In the genomic region with DNA sequence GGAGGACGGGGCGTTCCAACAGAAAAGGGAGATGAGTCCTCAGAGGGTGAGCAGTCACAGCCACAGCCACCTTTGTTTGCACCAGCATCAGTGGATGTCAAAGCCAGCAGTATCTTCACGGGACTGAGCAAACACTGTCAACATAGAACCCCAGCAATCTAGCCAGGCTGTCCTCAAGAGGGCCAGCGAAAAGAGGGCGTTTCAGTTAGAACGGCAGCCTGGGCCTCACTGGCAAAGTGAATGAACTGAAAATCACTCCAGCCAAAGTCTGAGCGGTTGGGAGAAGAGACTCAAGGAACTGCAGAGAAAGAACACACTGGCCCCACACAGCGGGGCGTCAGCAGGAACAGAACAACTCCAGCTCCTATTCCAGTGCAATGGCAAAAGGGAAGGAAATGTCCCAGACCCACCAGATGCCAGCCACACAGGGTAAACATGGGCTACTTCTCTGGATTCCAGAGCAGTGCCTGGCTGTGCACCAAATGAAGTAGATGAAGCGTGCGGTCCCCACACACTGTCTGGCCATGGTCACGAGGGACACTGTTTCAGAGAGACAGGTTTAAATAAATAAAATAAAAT, we compare ENCODE assay signal across 9 mouse cellular contexts. TPM values are rescaled to one million over a fixed set of nuclear protein-coding genes. Genes with fewer than 3 reads are reported as not detected.
DNase-seq lines count a peak whose midpoint lies in the region; ATAC-seq lines count a peak whose summit lies in the region.
"Had no signal": no experiment of that assay in that cellular context is flagged by ENCODE, and none has a peak within 500 bp of the region (broad histone marks: within the 10 kb centered on the region; RNA-seq: fewer than 3 reads in every experiment).

No protein-coding gene starts in this region.

- no peak overlapping the region for H3K9ac ChIP-seq in liver, embryonic 12.5 days

- H3K4me1 ChIP-seq in limb, embryonic 10.5 days = peaks cover 53% of the 10 kb centered on the region
- H3K4me1 ChIP-seq in liver, embryonic 12.5 days = peaks cover 8% of the 10 kb centered on the region; the same call in 1 of the 2 replicates

- no peak for ATAC-seq in liver, embryonic 12.5 days

- no peaks in the 10 kb centered on the region for H3K9me3 ChIP-seq in limb, embryonic 10.5 days (replicated peaks)
- no peaks in the 10 kb centered on the region for H3K9me3 ChIP-seq in liver, embryonic 12.5 days (replicated peaks)

- H3K27ac ChIP-seq in limb, embryonic 10.5 days = 0 out of 2 replicates have a peak overlapping the region, but pooled peaks have one; percentile 66
- no peak overlapping the region; the same call in 1 of the 2 replicates for H3K27ac ChIP-seq in liver, embryonic 12.5 days

- peaks cover 59% of the 10 kb centered on the region for H3K36me3 ChIP-seq in limb, embryonic 10.5 days
- peaks cover 35% of the 10 kb centered on the region for H3K36me3 ChIP-seq in liver, embryonic 12.5 days

- H3K4me2 ChIP-seq in liver, embryonic 12.5 days = no peak overlapping the region

- no peaks in the 10 kb centered on the region for H3K27me3 ChIP-seq in limb, embryonic 10.5 days (ENCODE audit: low read depth, poor library complexity, severe bottlenecking)
- no peaks in the 10 kb centered on the region for H3K27me3 ChIP-seq in liver, embryonic 12.5 days (replicated peaks)

- peak; percentile 42 for DNase-seq in gastrocnemius, adult 18-20 months (ENCODE audit: low spot score)
- DNase-seq in gastrocnemius, postnatal 10 days = no peak
- peak; percentile 67 to 72 for DNase-seq in right cerebral cortex, postnatal 10 days (ENCODE audit: low spot score in 2 of 2)
- no peak for DNase-seq in right cerebral cortex, postnatal 4 days
- no peak for DNase-seq in limb, embryonic 10.5 days (ENCODE audit: low spot score)
- DNase-seq in ovary, postnatal 14 days (ENCODE audit: low spot score) = no peak
- no peak for DNase-seq in kidney, adult 11 months

- WGBS in limb, embryonic 10.5 days = 89% methylated on average over 12 of the region's 12 CpGs
- 75% methylated on average over 12 of the region's 12 CpGs for WGBS in liver, embryonic 12.5 days (ENCODE audit: insufficient replicate concordance)

- H3K4me3 ChIP-seq in limb, embryonic 10.5 days = no peak overlapping the region
- H3K4me3 ChIP-seq in liver, embryonic 12.5 days = no peak overlapping the region
- H3K4me3 ChIP-seq: erythroblast, embryonic 14.5 days had no signal

RNA-seq across cellular contexts. Expression of a gene that starts 55.6 kb away (rescaled TPM):
- total RNA-seq in gastrocnemius, adult 18-20 months (2021) = under 1 TPM; 0.37 to 0.81 TPM
- 1 to 10 TPM in 1 of 2 experiments, under 1 TPM in 1; 0.70 to 1.4 TPM for total RNA-seq in gastrocnemius, postnatal 10 days (2021)
- polyA plus RNA-seq in limb, embryonic 10.5 days (2016; fragmentation: Nextera tagmentation; extraction: Ambion mirVana) = 0.14 and 0.48 TPM in 2 replicates
- 1.5 and 2.0 TPM in 2 replicates for polyA plus RNA-seq in liver, embryonic 12.5 days (2016; fragmentation: Nextera tagmentation; extraction: Ambion mirVana)

Comparison
In these comparisons a context has a peak if more than half of its experiments do, and no peak if none do; other contexts are left out.
1. DNase-seq: peak in gastrocnemius, adult 18-20 months (single experiment) and right cerebral cortex, postnatal 10 days (2 of 2); none in gastrocnemius, postnatal 10 days (single experiment), right cerebral cortex, postnatal 4 days (single experiment), limb, embryonic 10.5 days (single experiment), ovary, postnatal 14 days (single experiment) and kidney, adult 11 months (single experiment).